Mouse (Mus musculus) large intestine, adult 2 months (tissue): ENCODE measurements around the gene B230217C12Rik. TPM values are rescaled to one million over a fixed set of nuclear protein-coding genes. Genes with fewer than 3 reads are reported as not detected.

ENCODE experiments used
- DNase-seq: peaks from one replicate; pipeline ENCODE4 v3.0.0-alpha.2; 2012; ENCODE audit warnings: low read depth, low spot score
- WGBS: fragments of 180-500 bp; shearing (Covaris S2); methylation state at CpG from one replicate; pipeline ENCODE4 v1.1.7; 2018; 5-methylcytosine and 5-hydroxymethylcytosine counted together
- polyA plus RNA-seq: library from polyadenylated mRNA; depleted of rRNA; stranded (reverse); fragments of >200 nt; gene quantifications from 2 replicates; pipeline ENCODE4 v1.2.3, GENCODE M21; 2012; rRNA removed

B230217C12Rik gene
- polyA plus RNA-seq, result 1.2 and 1.4 TPM in 2 replicates

DNA sequence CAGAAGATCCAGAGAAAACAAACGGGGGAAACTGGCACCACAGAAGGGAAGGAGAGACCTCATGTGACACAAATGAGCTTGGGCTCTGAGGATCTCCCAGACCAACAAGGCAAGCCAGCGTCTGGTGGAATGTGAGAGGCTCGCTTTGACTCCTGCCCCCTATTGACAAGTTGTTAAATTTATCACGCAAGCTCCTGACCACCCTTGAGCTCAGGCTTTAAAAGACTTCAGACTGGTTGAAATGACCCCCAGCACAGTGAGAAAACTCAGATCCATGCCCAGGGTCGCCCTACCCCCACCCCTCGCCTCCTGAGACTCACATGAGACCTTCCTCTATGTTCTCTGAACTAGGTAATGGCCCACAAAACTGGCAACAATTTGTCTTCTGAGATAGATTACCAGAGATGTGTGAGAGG lies at the start of gene B230217C12Rik:
Gene B230217C12Rik, plus strand, starts transcription at position 242 of the 416 bp plus-strand sequence.
- WGBS, result 4% methylated on average over 6 of the region's 6 CpGs
- no peak for DNase-seq

DNA sequence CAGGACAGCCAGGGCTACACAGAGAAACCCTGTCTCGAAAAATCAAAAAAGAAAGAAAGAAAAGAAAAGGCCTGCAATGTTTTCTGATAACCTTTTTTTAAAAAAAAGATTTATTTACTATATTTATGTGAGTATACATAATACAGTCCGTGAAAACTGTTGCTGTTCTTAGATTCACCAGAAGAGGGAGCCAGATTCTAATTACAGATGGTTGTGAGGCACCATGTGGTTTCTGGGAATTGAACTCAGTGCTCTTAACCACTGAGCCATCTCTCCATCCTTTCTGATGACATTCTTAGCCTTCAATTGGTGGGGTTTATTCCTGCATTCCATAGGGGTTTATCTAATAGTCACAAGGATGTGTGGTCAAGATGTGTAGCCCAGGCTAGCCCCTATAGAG lies 47.4 kb upstream of the B230217C12Rik start:
- WGBS, result 2% methylated on average over 2 of the region's 2 CpGs
- DNase-seq, result no peak

DNA sequence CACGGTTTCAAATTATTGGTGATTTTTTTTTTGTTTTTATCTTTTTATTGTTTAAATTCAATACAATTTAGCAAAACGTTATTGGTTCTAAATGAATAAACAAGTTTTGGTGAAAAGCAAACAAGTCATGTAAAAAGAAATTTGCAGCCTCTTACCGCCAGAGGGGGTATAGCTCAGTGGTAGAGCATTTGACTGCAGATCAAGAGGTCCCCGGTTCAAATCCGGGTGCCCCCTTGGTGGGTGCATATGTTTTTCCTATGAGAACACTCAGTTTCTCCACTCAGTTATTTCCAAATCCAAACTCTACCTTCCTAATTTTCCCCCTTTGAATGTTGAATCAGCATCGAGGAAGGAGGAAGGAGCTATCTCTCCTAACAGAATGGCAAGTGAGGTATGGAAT lies 43.7 kb upstream of the B230217C12Rik start:
- no peak for DNase-seq
- 5% methylated on average over 6 of the region's 6 CpGs for WGBS

DNA sequence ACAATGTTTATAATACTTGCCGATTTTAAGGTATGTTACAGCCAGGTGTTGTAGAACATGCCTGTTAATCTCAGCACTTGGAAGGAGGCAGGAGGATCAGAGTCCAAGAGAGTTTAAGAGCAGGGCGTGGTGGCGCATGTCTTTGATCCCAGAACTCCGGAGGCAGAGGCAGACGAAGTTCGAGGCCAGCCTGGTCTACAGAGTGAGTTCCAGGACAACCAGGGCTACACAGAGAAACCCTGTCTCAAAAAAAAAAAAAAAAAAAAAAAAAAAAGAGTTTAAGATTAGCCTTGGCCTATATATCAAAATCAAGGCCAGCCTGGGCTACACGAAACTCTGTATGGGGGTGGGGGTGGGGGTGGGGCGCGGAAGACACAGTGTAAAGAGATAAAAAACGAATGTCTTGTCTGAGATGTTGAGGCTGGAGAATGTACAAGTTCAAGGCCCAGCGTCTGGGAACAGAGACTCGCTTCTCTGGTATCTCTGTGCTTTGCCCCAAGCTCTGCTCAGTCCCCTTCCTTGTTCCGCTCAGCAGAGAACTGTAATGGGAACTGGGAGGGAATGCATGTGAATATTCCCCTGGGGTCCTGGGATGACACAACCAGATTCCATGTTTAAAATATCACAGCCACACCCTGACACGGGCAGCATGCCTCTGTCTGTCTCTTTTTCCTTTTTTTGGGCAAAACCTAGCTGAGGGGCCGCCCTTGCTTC lies 43.1 kb upstream of the B230217C12Rik start:
- no peak for DNase-seq
- 58% methylated on average over 15 of the region's 15 CpGs for WGBS

DNA sequence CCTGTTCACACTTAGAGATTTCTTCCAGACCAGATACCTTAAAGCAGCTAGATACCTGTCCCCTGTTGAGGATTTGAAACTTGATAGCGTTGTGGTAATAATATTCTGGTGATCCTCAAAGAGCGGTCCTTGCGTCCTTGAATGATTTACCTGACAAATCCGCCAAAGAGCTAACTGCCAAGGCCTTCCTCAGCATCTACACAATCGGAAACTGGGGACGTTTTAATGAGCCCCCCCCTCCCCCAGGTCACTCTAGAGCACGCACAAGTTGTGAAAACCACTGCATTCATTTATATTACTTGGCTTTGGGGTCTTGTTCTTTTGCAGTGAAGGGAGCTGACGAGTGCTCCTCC lies 42.5 kb upstream of the B230217C12Rik start:
- no peak for DNase-seq
- 63% methylated on average over 8 of the region's 8 CpGs for WGBS

DNA sequence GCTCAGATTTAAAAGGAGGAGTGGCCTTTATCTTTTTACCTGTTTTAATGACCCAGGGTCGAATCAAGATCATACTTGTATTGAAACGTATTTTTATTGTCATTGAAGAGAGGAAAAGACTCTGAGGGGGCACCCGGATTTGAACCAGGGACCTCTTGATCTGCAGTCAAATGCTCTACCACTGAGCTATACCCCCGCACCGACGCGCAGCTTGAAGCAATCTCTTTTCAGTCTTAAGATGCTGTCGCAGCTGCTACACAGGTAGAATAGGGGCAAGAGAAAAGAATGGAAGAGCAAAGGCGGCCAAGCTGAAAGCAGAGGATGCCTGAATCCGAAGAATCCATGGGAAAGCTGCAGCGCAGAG lies 41.8 kb upstream of the B230217C12Rik start, which contains the start of gene Lasp1:
Gene Lasp1, plus strand, starts transcription at position 219 of the 364 bp plus-strand sequence.
- no peak for DNase-seq
- under 1% methylated on average over 11 of the region's 11 CpGs for WGBS

DNA sequence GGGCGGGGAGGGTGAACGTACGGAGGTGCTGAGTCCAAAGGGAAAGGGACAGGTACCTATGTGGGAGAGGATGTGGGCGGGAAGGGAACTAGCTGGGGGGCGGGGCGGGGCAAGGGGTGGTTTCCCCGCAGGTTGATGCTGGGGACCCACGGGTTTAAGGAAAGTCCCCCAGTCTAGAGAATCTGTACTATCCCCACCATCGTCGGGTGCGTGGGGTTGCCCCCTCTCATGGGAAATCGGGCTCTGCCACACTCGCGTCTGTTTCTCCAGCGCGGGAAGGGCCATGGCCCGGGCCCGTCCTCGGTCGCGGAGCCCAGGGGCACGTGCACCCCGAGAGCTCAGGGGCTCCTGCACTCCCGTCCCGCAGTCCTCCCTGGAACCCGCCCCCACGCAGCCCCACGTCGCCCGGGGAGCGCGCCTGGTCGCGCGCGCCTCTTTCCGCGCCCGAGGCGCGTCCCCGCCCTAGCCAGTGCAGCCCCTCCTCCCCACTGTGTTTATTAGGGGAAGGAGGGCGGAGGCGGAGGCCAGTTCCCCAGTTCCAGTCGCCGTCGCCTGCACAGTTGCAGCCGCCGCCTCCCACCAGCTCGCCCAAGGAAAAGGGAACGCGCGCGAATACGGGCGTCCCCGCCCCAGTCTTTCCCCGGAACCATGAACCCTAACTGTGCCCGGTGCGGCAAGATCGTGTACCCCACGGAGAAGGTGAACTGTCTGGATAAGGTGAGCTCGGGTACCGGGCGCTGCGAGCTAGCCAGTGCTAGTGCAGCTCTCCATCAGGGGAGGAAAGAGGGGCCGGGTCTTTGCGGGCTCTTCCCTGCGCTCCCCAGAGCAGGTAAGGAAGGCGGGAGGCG lies 41.2 kb upstream of the B230217C12Rik start:
- under 1% methylated on average over 71 of the region's 71 CpGs for WGBS
- no peak for DNase-seq

DNA sequence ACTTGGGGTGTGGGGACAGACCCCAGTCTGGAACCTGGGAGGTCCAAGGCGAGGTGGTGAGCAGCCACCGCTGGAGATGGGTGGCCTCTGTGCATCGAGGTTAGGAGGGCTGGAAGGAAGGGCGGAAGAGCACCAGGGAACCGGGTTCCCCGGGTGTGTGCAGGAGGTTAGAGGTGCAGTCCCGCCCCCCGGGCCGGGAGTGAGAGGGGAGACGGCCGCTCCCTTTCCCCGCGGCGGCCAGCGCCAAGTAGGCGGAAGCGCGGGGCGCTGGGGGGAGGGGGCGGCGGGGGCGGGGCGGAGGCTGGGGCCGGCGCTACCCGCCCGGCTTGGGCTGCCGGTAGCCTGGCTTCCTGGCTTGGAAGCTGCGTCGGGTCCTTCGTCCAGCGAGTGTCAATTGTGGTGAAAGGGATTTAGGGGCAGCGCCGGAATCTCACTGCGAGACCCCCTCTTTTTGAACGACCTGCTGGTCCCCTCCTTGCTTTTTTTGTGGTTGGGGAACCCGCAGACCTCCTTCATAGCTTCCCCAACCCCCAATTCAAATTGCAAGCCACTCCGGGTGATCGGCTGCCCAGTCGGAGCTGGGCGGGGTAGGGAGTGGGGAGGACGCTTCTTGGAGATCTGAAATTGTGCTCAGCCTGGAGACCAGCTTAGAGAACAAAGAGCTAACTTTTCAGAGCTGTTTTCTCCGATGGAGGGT lies 40.4 kb upstream of the B230217C12Rik start:
- no peak for DNase-seq
- WGBS, result under 1% methylated on average over 35 of the region's 43 CpGs

DNA sequence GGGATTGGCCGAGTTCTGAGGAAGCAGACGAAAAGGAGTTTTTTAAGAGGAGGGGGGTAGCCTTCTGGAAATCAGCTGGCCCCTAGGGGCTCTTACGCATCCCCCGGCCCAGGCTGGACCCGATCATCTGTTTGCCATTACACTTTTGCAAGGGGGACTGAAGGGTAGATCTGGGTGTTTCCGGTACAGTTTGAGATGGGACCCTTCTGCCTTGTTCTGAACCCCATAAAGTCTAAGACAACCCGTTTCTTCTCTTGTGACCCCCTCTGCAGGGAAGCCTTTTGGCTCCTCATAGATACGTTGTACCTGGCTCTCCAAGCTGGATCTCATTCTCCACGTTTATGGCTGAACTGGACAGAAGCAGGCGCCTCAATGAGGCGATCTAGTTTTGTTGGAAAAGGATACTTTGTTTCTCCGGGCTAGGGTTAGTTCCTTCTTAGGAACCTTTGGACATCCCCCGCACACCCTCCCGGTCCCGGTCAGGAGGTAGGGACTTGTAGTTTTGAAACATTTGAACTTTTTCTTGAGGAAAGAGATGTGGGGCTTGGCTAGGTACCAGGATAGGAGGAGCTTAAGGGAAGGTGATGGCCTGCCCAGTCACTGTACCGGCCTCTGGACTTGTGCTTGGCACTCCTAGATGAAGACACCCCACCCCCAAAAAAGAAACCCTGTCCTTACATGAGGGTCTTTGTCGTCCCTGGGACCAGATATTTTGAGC lies 39.7 kb upstream of the B230217C12Rik start:
- WGBS, result 2% methylated on average over 17 of the region's 17 CpGs
- no peak for DNase-seq

DNA sequence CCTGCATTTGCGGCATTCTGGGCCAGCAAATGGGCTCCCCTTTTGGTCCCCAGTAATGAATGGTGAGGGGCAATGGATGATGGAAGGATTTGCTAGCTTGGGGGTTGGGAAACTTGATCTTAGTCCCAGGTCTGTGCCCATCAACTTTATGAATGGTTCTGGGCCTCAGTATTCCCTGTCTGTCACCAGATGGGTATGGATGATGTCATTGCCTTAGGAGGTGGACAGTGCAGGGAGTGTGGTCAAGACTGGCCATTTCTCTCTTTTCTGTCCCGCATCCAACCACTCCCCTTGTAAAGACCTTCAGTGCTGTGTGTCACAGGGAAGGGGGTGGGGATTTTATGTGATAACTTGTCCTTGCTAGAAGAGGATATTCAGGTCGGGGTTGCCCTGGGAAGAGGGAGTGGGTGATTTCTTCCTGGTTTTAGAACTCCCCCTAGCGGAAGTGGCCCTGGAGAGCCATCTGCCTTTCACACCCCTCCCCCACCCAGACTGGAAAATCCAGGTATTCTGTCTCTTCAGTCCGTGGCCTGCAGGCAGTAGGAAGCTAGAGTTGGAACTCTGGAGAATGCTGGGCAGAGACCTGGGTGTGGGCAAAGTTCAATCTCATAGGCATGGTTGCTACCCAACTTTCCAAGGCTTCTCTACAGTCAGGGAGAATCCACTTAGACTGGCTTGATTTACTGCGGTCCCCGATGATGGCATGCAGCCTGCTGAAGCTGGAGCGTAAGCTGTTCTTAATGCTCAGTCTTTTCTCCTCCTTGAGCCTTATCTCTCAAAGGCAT lies 39.0 kb upstream of the B230217C12Rik start:
- peak; percentile 89 for DNase-seq
- 10% methylated on average over 8 of the region's 8 CpGs for WGBS

DNA sequence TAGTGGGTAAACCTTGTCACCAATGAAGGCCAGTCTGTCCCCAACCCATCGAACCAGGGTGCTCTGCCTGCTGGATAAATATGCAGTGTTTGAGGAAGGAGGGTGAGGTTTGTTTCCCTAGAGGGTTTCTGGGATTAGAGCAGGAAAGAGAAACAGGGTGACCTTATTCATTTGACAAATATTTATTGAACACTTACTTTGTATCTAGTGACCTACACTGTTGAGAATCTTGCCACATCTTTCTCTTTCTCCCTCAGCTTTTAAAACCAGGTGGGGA lies 38.4 kb upstream of the B230217C12Rik start:
- DNase-seq, result no peak
- 3% methylated on average over 1 of the region's 1 CpGs for WGBS

DNA sequence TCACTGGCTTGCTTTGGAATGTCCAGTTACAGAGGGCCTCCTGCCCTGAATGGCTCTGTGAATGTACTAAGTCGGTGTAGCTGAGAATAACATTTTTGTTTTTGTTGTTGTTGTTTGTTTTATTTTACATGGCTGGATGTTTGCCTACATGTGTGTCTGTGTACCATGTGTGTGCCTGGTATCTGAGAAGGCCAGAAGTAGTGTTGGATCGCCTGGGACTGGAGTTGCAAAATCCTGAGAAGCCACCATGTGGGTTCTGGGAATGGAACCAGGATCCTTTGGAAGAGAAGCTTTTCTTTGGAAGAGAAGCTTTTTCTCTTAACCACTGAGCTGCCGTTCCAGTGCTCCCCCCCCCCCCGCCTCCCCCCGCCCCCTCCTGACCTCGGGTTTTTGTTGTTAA lies 38.1 kb upstream of the B230217C12Rik start:
- 27% methylated on average over 6 of the region's 6 CpGs for WGBS
- no peak for DNase-seq

DNA sequence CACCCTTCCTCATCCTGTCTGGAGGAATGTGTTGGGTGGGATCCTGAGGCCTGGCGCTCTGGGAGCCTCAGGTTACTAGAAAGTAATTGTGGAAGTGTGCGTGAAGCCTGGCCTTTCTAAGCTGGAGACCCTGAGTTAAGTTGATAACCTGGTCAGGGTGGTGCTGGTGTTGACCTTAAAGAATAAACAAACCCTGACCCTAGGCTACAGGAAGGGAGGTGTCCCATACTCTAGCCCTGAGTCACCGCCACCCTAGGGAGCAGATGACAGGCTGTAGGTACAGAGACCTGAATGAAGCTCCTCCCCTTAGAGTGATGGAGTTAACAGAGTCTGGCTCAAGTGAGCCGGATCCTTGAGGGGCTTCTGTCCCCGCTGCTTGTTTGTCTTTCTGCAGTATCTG lies 36.7 kb upstream of the B230217C12Rik start:
- no peak for DNase-seq
- 51% methylated on average over 5 of the region's 5 CpGs for WGBS

DNA sequence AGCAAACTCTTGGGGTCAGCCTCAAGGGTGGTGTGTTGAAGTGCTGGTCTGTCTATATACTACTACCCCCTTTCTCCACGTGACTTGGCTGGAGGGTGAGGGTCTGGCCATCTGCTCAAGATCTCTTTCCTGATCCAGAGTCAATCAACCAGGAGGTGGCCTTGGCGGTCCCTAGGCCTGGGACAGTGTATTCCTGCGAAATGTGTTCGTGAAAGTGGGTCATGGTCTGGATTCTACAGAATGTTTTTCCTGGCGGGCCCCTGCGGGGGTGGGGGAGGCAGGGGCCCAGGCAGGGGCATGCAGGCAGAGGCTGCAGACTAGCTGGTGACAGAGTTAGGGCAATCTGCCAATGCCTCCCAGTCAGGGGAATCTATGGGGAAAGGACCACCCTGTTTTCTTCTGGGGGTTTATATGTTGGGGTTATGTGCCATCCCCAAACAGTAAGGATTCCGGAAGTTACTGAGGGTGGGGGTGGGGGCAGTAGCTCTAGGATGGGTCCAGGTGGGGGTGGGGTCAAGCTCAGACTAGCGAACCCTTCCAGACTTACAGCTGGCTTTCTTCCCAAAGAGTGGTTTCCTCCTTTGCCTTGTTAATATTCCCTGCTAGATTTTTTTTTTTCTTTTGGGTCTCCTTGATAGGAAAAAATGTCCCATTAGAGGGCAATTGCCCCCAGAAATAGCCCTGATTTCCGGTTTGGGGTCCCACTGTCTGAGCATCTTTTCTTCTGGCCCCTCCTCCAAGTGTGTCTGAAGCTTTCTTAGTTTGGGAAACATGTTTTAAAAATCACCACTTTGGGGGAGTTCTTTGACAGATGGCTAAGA lies 35.5 kb upstream of the B230217C12Rik start:
- WGBS, result 21% methylated on average over 9 of the region's 9 CpGs
- DNase-seq, result no peak

DNA sequence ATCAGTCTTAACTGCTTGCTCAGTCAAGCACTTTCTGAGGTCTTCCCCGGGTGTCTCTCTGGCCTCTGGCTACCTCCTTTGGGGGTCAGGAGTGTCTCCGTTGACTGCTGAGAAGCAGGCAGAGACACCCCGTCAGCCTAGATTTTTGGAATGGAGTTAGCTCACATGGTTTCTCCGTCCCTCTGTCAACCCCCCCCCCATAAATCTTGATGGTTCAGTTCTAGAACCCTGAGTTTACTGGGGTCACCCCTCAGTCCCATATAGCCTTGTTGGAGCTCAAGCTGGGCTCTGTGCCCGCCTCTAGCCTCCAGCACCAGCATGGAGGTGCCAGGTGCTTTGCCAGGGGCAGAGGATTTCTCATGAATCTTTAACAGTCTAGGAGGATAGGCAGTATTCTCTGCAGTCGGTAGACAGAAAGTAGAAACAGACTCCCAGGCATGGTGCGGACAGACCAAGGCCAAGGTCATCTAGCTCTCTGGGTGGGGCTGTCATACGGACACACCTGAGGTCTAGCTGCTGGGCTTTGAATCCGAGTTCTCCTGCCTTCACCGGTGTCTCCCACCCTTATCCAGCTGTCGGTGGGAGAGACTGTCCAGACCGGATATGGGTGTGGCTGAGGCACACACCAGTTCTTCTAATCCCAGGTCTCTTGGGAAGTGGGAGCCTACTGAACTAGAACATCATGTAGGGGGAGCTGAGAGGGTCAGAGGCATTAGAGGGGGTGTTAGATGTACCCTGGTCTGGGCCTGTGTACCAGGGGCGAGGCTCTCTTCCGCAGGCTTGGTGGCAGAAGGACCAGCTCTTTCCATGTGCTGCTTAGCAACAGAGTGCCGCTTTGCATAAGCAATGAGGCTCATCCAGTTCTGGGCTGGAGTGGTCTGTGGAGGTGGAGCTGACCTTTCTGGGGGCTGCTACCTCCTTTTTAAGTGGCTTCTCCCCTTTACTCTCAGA lies 34.6 kb upstream of the B230217C12Rik start:
- 23% methylated on average over 15 of the region's 15 CpGs for WGBS

DNA sequence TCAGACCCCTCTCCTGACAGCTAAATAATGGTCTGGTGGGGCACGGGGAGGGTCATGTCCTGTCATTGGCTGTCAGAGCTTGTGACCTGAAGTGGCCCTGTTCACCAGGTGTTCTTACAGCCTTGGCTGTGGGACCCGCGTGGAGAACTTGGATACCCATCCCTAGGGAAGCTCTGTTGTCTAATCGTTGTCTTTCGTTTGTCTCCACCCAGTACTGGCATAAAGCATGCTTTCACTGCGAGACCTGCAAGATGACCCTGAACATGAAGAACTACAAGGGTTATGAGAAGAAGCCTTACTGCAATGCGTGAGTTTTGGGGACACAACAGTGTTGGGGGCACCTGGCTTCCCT lies 34.0 kb upstream of the B230217C12Rik start:
- DNase-seq, result no peak
- 60% methylated on average over 7 of the region's 7 CpGs for WGBS

More for the DNA sequence above, 34.6 kb upstream of the B230217C12Rik start:
- no peak for DNase-seq

DNA sequence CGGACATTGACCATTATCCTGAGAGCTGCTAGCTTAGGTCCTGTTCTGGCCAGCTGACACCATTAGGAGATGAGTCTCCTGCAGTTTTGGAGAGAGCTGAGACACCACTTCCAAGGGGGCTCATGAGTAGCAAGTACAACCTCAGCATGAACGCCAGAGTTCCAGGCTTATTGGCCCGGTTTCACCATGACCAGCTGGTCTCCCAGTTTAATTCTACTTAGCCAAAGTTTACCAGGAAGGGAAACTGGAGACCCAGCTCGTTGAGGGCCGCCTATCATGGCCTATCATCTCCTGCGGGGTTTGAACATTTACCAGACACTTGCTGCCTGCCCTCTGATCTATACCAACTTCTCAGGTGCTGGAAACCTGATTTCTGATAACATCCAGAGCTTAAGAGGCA lies 33.0 kb upstream of the B230217C12Rik start:
- DNase-seq, result no peak
- 26% methylated on average over 6 of the region's 6 CpGs for WGBS
